Mouse (Mus musculus) E14TG2a.4 (cell line): ENCODE data around the gene Evi2.

Source experiments
- H3K27me3 ChIP-seq: 2 replicates; pipeline ENCODE4 v1.6.1; 2014; ENCODE audit warnings: low read length, control low read depth; ENCODE audit not compliant: insufficient read depth
- H3K36me3 ChIP-seq: 2 replicates; pipeline ENCODE4 v1.6.1; 2014; ENCODE audit warnings: low read length, control low read depth; ENCODE audit not compliant: insufficient read depth
- H3K4me1 ChIP-seq: replicated peaks from 2 replicates; pipeline ENCODE4 v1.6.1; 2014; ENCODE audit warnings: low read depth, low read length, control low read depth
- H3K4me3 ChIP-seq: replicated peaks from 2 replicates; pipeline ENCODE4 v1.5.1; 2014; ENCODE audit warnings: mild to moderate bottlenecking, low read length
- H3K9me3 ChIP-seq: 2 replicates; pipeline ENCODE4 v1.6.1; 2014; ENCODE audit warnings: low read length, control low read depth
- CTCF ChIP-seq: conservative IDR thresholded peaks from 2 replicates; pipeline ENCODE4 v1.5.1; 2014; ENCODE audit warnings: low read length
- NANOG ChIP-seq: IDR thresholded peaks from 2 replicates; pipeline ENCODE4 v1.6.1; 2014; ENCODE audit warnings: borderline replicate concordance, low read length, mixed read lengths
- POU5F1 ChIP-seq: IDR thresholded peaks from 2 replicates; pipeline ENCODE4 v1.6.1; 2014; ENCODE audit warnings: low read length, borderline replicate concordance

Evi2 gene

GRCm38 (mm10) chr11:79529226-79529625 lies 1.2 kb downstream of the Evi2 start:
- Histone ChIP-seq H3K36me3 (0 out of 2 replicates have a peak, but pooled peaks cover 3% of the 10 kb centered on the region), H3K4me3 (no peak overlapping the region), H3K4me1 (no peaks in the 10 kb centered on the region), H3K9me3 (no peaks in the 10 kb centered on the region), H3K27me3 (no peaks in the 10 kb centered on the region)
- TF ChIP-seq NANOG, result no peak
- TF ChIP-seq CTCF, result no peak
- TF ChIP-seq POU5F1, result no peak

GRCm38 (mm10) chr11:79528601-79529000 lies 1.8 kb downstream of the Evi2 start:
- Histone ChIP-seq H3K4me3 (no peak overlapping the region), H3K9me3 (no peaks in the 10 kb centered on the region), H3K4me1 (no peaks in the 10 kb centered on the region), H3K36me3 (0 out of 2 replicates have a peak, but pooled peaks cover 3% of the 10 kb centered on the region), H3K27me3 (no peaks in the 10 kb centered on the region)
- TF ChIP-seq POU5F1 (no peak), NANOG (no peak), CTCF (no peak)

GRCm38 (mm10) chr11:79527739-79528384 lies 2.5 kb downstream of the Evi2 start:
- TF ChIP-seq CTCF (no peak), NANOG (no peak), POU5F1 (no peak)
- Histone ChIP-seq H3K4me3 (no peak overlapping the region), H3K27me3 (no peaks in the 10 kb centered on the region), H3K9me3 (no peaks in the 10 kb centered on the region), H3K36me3 (0 out of 2 replicates have a peak, but pooled peaks cover 3% of the 10 kb centered on the region), H3K4me1 (no peaks in the 10 kb centered on the region)

- Histone ChIP-seq H3K4me1 (no peaks in the 10 kb centered on the region), H3K36me3 (0 out of 2 replicates have a peak, but pooled peaks cover 3% of the 10 kb centered on the region), H3K9me3 (no peaks in the 10 kb centered on the region), H3K27me3 (no peaks in the 10 kb centered on the region), H3K4me3 (no peak overlapping the region)
- no peak for TF ChIP-seq CTCF
- TF ChIP-seq NANOG, result no peak
- TF ChIP-seq POU5F1, result no peak
Measured at GRCm38 (mm10) chr11:79527015-79527738, 3.2 kb downstream of the Evi2 start.

- Histone ChIP-seq H3K4me3 (no peak overlapping the region), H3K9me3 (no peaks in the 10 kb centered on the region), H3K4me1 (no peaks in the 10 kb centered on the region), H3K27me3 (no peaks in the 10 kb centered on the region), H3K36me3 (0 out of 2 replicates have a peak, but pooled peaks cover 3% of the 10 kb centered on the region)
- no peak for TF ChIP-seq NANOG
- TF ChIP-seq POU5F1, result no peak
- TF ChIP-seq CTCF, result no peak
Measured at GRCm38 (mm10) chr11:79526549-79526948, 3.8 kb downstream of the Evi2 start.

- TF ChIP-seq POU5F1 (no peak), CTCF (no peak), NANOG (no peak)
- Histone ChIP-seq H3K27me3 (no peaks in the 10 kb centered on the region), H3K9me3 (no peaks in the 10 kb centered on the region), H3K36me3 (0 out of 2 replicates have a peak, but pooled peaks cover 3% of the 10 kb centered on the region), H3K4me1 (no peaks in the 10 kb centered on the region), H3K4me3 (no peak overlapping the region)
Measured at GRCm38 (mm10) chr11:79524310-79524575, 6.1 kb downstream of the Evi2 start.

- H3K9me3 ChIP-seq, result no peaks in the 10 kb centered on the region
- H3K4me1 ChIP-seq, result no peaks in the 10 kb centered on the region
- no peaks in the 10 kb centered on the region for H3K27me3 ChIP-seq
- no peak within 1 kb of the TSS for H3K4me3 ChIP-seq
- TF ChIP-seq POU5F1 (no peak), NANOG (no peak), CTCF (no peak)
- H3K36me3 ChIP-seq, result 0 out of 2 replicates have a peak, but pooled peaks cover 3% of the 10 kb centered on the region
Measured at GRCm38 (mm10) chr11:79523560-79524309, 6.7 kb downstream of the Evi2 start, which contains the start of gene Evi2b. TSS of gene Evi2b (minus strand) at chr11:79523762.

- TF ChIP-seq CTCF (no peak), POU5F1 (no peak), NANOG (no peak)
- Histone ChIP-seq H3K4me1 (no peaks in the 10 kb centered on the region), H3K4me3 (no peak overlapping the region)
Measured at GRCm38 (mm10) chr11:79522944-79523343, 7.4 kb downstream of the Evi2 start.

More at GRCm38 (mm10) chr11:79522944-79523343, 7.4 kb downstream of the Evi2 start:
- Histone ChIP-seq H3K9me3 (no peaks in the 10 kb centered on the region), H3K27me3 (no peaks in the 10 kb centered on the region), H3K36me3 (0 out of 2 replicates have a peak, but pooled peaks cover under 1% of the 10 kb centered on the region)
